8 mouse cellular contexts compared by ENCODE assay signal in genomic region chr1:192791897-192792361, GRCm38 (mm10). TPM values are rescaled to one million over a fixed set of nuclear protein-coding genes. Genes with fewer than 3 reads are reported as not detected.
DNase-seq lines count a peak whose midpoint lies in the region; ATAC-seq and TF ChIP-seq lines count a peak whose summit lies in the region.

No protein-coding gene starts in this region.

- no peak for TF ChIP-seq CTCF in kidney, adult 2 months (conservative IDR thresholded peaks at IDR 0.05; ENCODE audit: insufficient read depth, insufficient read length, low read depth, low read length)

- no peaks in the 10 kb centered on the region for H3K36me3 ChIP-seq in kidney, embryonic 14.5 days (ENCODE audit: control insufficient read depth, insufficient read depth, low read length)
- H3K36me3 ChIP-seq in kidney, adult 2 months (ENCODE audit: control insufficient read depth, insufficient read depth, low read length): no peaks in the 10 kb centered on the region
- no peaks in the 10 kb centered on the region for H3K36me3 ChIP-seq in forebrain, embryonic 15.5 days
- no peaks in the 10 kb centered on the region for H3K36me3 ChIP-seq in stomach, embryonic 14.5 days (ENCODE audit: control insufficient read depth, insufficient read depth, low read length)

- H3K4me1 ChIP-seq in kidney, embryonic 14.5 days (ENCODE audit: control insufficient read depth, insufficient read depth, low read length): peaks cover 22% of the 10 kb centered on the region
- H3K4me1 ChIP-seq in kidney, adult 2 months (ENCODE audit: control insufficient read depth, insufficient read depth, low read length): no peaks in the 10 kb centered on the region
- H3K4me1 ChIP-seq in forebrain, embryonic 15.5 days: peaks cover 19% of the 10 kb centered on the region
- H3K4me1 ChIP-seq in stomach, embryonic 14.5 days (ENCODE audit: control insufficient read depth, insufficient read depth, low read length): peaks cover 35% of the 10 kb centered on the region

- no peak overlapping the region for H3K9ac ChIP-seq in kidney, embryonic 14.5 days (ENCODE audit: low read depth, low read length)
- no peak overlapping the region for H3K9ac ChIP-seq in forebrain, embryonic 15.5 days (replicated peaks)
- no peak overlapping the region for H3K9ac ChIP-seq in stomach, embryonic 14.5 days (replicated peaks; ENCODE audit: low read depth, low read length)

- no peak overlapping the region for H3K4me3 ChIP-seq in kidney, embryonic 14.5 days (ENCODE audit: low read length)
- H3K4me3 ChIP-seq in kidney, adult 2 months (ENCODE audit: insufficient read depth, low read depth, low read length): no peak overlapping the region
- no peak overlapping the region for H3K4me3 ChIP-seq in forebrain, embryonic 15.5 days
- no peak overlapping the region for H3K4me3 ChIP-seq in stomach, embryonic 14.5 days (ENCODE audit: low read depth, low read length)

- no peaks in the 10 kb centered on the region for H3K9me3 ChIP-seq in kidney, embryonic 14.5 days (ENCODE audit: control insufficient read depth, low read length)
- no peaks in the 10 kb centered on the region for H3K9me3 ChIP-seq in forebrain, embryonic 15.5 days
- H3K9me3 ChIP-seq in stomach, embryonic 14.5 days (ENCODE audit: control insufficient read depth, low read depth, low read length): peaks cover 5% of the 10 kb centered on the region; the same call in 1 of the 2 replicates

- H3K27me3 ChIP-seq in kidney, embryonic 14.5 days (ENCODE audit: control insufficient read depth, insufficient read depth, low read length): no peaks in the 10 kb centered on the region
- H3K27me3 ChIP-seq in kidney, adult 2 months (replicated peaks; ENCODE audit: control insufficient read depth, insufficient read depth, low read length): no peaks in the 10 kb centered on the region
- no peaks in the 10 kb centered on the region for H3K27me3 ChIP-seq in forebrain, embryonic 15.5 days
- H3K27me3 ChIP-seq in stomach, embryonic 14.5 days (ENCODE audit: control insufficient read depth, insufficient read depth, low read length): no peaks in the 10 kb centered on the region

- 7% methylated on average over 7 of the region's 7 CpGs for WGBS in kidney, embryonic 14.5 days
- 20% methylated on average over 7 of the region's 7 CpGs for WGBS in kidney, adult 2 months
- WGBS in forebrain, embryonic 15.5 days: 5% methylated on average over 7 of the region's 7 CpGs
- WGBS in stomach, embryonic 14.5 days: 6% methylated on average over 7 of the region's 7 CpGs

- no peak for TF ChIP-seq POLR2A in kidney, adult 2 months (IDR thresholded peaks at IDR 0.05; ENCODE audit: low read depth, low read length)

- 0 out of 2 replicates have a peak overlapping the region, but pooled peaks have one; percentile 10 for H3K4me2 ChIP-seq in kidney, embryonic 14.5 days (replicated peaks; ENCODE audit: low read depth, low read length)
- H3K4me2 ChIP-seq in forebrain, embryonic 15.5 days (replicated peaks): no peak overlapping the region
- no peak overlapping the region for H3K4me2 ChIP-seq in stomach, embryonic 14.5 days (replicated peaks; ENCODE audit: low read depth, low read length)

- peak overlapping the region; percentile 71 for H3K27ac ChIP-seq in kidney, embryonic 14.5 days (ENCODE audit: low read depth, low read length)
- no peak overlapping the region for H3K27ac ChIP-seq in kidney, adult 2 months (ENCODE audit: insufficient read depth, low read depth, low read length)
- H3K27ac ChIP-seq in forebrain, embryonic 15.5 days (replicated peaks): peak overlapping the region; percentile 16
- H3K27ac ChIP-seq in stomach, embryonic 14.5 days (ENCODE audit: low read length): peak overlapping the region; percentile 79; the same call in 1 of the 2 replicates

- DNase-seq in kidney, adult 2 months: no peak
- DNase-seq in adipocyte (ENCODE audit: low spot score): peak; percentile 39
- DNase-seq in right cerebral cortex, postnatal 14 days: no peak
- DNase-seq in urinary bladder, postnatal 25 days (ENCODE audit: low spot score): no peak
- DNase-seq in adrenal gland, postnatal 36 days: no peak

- peak; percentile 66; the same call in 1 of the 2 replicates for ATAC-seq in kidney, embryonic 14.5 days (ENCODE audit: low FRiP score, low TSS enrichment)
- ATAC-seq in forebrain, embryonic 15.5 days (replicated peaks): no peak
- ATAC-seq in stomach, embryonic 14.5 days (ENCODE audit: insufficient number of reproducible peaks, insufficient read depth, low FRiP score, low read depth): 0 out of 2 replicates have a peak, but pooled peaks have one; percentile 30

RNA-seq across cellular contexts. Expression of gene Hhat, which starts 20.9 kb away (rescaled TPM):
- 11.4 and 16.5 TPM in 2 replicates for polyA plus RNA-seq in kidney, embryonic 14.5 days (2014; fragmentation: Nextera tagmentation; extraction: Ambion mirVana)
- polyA plus RNA-seq in kidney, adult 2 months (2012; rRNA removed): 4.9 and 7.0 TPM in 2 replicates
- polyA plus RNA-seq in forebrain, embryonic 15.5 days (2015; fragmentation: Nextera tagmentation; extraction: Ambion mirVana): 2.0 and 2.7 TPM in 2 replicates
- polyA plus RNA-seq in stomach, embryonic 14.5 days (2014; fragmentation: Nextera tagmentation; extraction: Ambion mirVana): 11.1 and 14.2 TPM in 2 replicates
- 1 to 10 TPM; 2.9 to 8.5 TPM for total RNA-seq in adrenal gland, postnatal 36 days (2021)
